Mouse (Mus musculus) liver, adult 2 months (tissue): ENCODE measurements at regions not wholly inside any gene's neighbourhood (a gene's known extent, or its start where the extent isn't known, plus 50 kb on each side); places are given as distances from the start of the nearest gene placed in this dataset.

Experiments
- CTCF ChIP-seq: fragments of 200-500 bp; IDR thresholded peaks from 2 replicates; pipeline ENCODE4 v1.5.1; 2011; ENCODE audit warnings: low read depth, low read length, control low read depth
- POLR2A ChIP-seq: fragments of 200-500 bp; IDR thresholded peaks from 2 replicates; pipeline ENCODE4 v1.6.1; 2011; ENCODE audit warnings: low read length, control low read depth; ENCODE audit not compliant: insufficient read depth; ENCODE audit errors: extremely low read depth

- TF ChIP-seq POLR2A (no peak), CTCF (no peak)
Observed at GRCm38 (mm10) chr2:19086621-19087020, 88.5 kb downstream of the 4930426L09Rik start.
